Mouse (Mus musculus) limb, embryonic 14.5 days (tissue): ENCODE results near the gene Cdk19. TPM values are rescaled to one million over a fixed set of nuclear protein-coding genes. Genes with fewer than 3 reads are reported as not detected.
A peak's percentile ranks its signal among the peaks of the same experiment; 100 is the strongest.

Source experiments
- ATAC-seq: fragments of 200-750 bp; cut with Nextera tagmentation; 2 replicates; pipeline ENCODE4 v1.8.0; 2017; ENCODE audit warnings: low read depth, moderate number of reproducible peaks, moderate TSS enrichment; ENCODE audit not compliant: low FRiP score
- DNase-seq: peaks from one replicate; pipeline ENCODE4 v3.0.0-alpha.2; 2015; ENCODE audit warnings: low spot score
- H3K27ac ChIP-seq: fragments of 300-500 bp; sonication (generic); replicated peaks from 2 replicates; pipeline ENCODE4 v1.5.1; 2014; ENCODE audit warnings: low read depth, mild to moderate bottlenecking, low read length, moderate library complexity, mixed read lengths
- H3K27me3 ChIP-seq: fragments of 300-500 bp; sonication (generic); 2 replicates; pipeline ENCODE4 v1.6.1; 2014; ENCODE audit warnings: low read length, mixed read lengths; ENCODE audit not compliant: control insufficient read depth, insufficient read depth
- H3K36me3 ChIP-seq: fragments of 300-500 bp; sonication (generic); 2 replicates; pipeline ENCODE4 v1.6.1; 2014; ENCODE audit warnings: mild to moderate bottlenecking, low read length, moderate library complexity, mixed read lengths; ENCODE audit not compliant: control insufficient read depth, insufficient read depth
- H3K4me1 ChIP-seq: fragments of 300-500 bp; sonication (generic); 2 replicates; pipeline ENCODE4 v1.6.1; 2014; ENCODE audit warnings: antibody characterized with exemption, low read length, mixed read lengths; ENCODE audit not compliant: control insufficient read depth, insufficient read depth
- H3K4me2 ChIP-seq: fragments of 300-500 bp; sonication (generic); replicated peaks from 2 replicates; pipeline ENCODE4 v1.6.1; 2014; ENCODE audit warnings: low read depth, mild to moderate bottlenecking, low read length, moderate library complexity; ENCODE audit not compliant: severe bottlenecking
- H3K4me3 ChIP-seq: fragments of 300-500 bp; sonication (generic); replicated peaks from 2 replicates; pipeline ENCODE4 v1.5.1; 2014; ENCODE audit warnings: low read length
- H3K9ac ChIP-seq: fragments of 300-500 bp; sonication (generic); 2 replicates; pipeline ENCODE4 v1.6.1; 2014; ENCODE audit warnings: mild to moderate bottlenecking, low read depth, low read length, moderate library complexity; ENCODE audit not compliant: severe bottlenecking
- H3K9me3 ChIP-seq: fragments of 300-500 bp; sonication (generic); 2 replicates; pipeline ENCODE4 v1.6.1; 2016; ENCODE audit warnings: low read length; ENCODE audit not compliant: control insufficient read depth
- POLR2A ChIP-seq: fragments of 200-500 bp; IDR thresholded peaks from 2 replicates; pipeline ENCODE4 v1.8.0; 2012; ENCODE audit warnings: inconsistent platforms, mild to moderate bottlenecking, moderate library complexity, borderline replicate concordance; ENCODE audit not compliant: insufficient read depth, insufficient read length; ENCODE audit errors: extremely low read depth
- WGBS: fragments of 180-500 bp; shearing (Covaris S2); extraction: QIAGEN DNeasy Blood & Tissue Kit; methylation state at CpG from one replicate; pipeline ENCODE4 v1.1.7; 2014; 5-methylcytosine and 5-hydroxymethylcytosine counted together
- polyA plus RNA-seq, 2 experiments: library from polyadenylated mRNA; depleted of rRNA in 1 of 2; stranded (reverse) in 1 of 2; unstranded in 1 of 2; fragments of >200 nt; fragmentation: Nextera tagmentation in 1 of 2; extraction: Ambion mirVana in 1 of 2; gene quantifications; 2 replicates each; pipeline versions ENCODE4 v1.2.1 to v1.2.3; 2012 to 2014

The Cdk19 gene
- polyA plus RNA-seq, 2 experiments, result 12.2 to 13.5 TPM

DNA sequence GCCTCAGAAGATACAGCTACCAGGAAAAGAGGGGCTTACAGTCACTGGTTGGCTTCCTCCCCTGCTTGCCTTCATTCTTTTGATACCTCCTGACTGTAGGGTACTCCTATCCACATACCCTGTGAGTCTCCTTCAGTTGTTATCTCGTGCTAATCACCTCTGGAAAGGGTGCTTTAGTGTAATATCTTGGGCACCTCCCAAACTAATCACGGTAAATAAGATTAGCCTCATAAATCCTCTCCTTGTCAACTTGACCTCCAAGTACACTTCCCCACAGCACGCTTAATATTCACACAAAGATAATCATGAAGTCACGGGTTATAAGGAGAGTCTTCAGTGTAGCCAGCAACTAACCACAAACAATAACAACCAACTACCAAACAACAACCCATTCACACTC, 2.7 kb downstream of the Cdk19 start:
- Histone ChIP-seq H3K36me3 (no peaks in the 10 kb centered on the region), H3K4me2 (no peak overlapping the region), H3K4me1 (peaks cover 4% of the 10 kb centered on the region; the same call in 1 of the 2 replicates), H3K4me3 (no peak overlapping the region), H3K9me3 (no peaks in the 10 kb centered on the region), H3K27me3 (no peaks in the 10 kb centered on the region), H3K9ac (no peak overlapping the region), H3K27ac (no peak overlapping the region)
- no peak for TF ChIP-seq POLR2A
- 78% methylated on average over 4 of the region's 4 CpGs for WGBS
- ATAC-seq, result no peak
- no peak for DNase-seq

DNA sequence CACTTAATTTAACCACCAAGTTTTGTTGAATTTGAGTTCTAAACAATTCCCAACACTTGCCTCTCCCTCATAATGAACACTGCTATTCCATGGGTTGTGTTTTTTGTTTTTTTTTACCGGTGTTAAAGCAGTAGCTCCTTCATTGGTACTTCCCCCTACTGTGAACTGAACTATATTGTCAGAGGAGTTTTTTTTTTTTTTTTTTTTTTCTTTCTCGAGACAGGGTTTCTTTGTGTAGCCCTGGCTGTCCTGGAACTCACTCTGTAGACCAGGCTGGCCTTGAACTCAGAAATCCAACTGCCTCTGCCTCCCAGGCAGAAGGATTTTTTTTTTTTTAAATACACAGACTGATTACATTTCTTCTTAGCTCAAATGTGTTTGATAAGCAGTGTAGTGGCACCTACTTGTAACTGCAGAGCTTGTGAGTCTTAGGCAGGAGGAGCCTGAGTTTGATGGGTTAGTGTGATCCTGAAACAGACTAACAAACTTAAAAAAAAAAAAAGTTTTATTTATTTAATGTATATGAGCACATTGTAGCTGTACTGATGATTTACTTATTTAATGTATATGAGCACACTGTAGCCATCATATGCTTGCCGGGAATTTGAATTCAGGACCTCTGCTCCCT, 7.5 kb downstream of the Cdk19 start:
- H3K4me1 ChIP-seq, result peaks cover 11% of the 10 kb centered on the region
- no peak overlapping the region for H3K4me3 ChIP-seq
- no peaks in the 10 kb centered on the region for H3K9me3 ChIP-seq
- H3K4me2 ChIP-seq, result no peak overlapping the region
- H3K36me3 ChIP-seq, result no peaks in the 10 kb centered on the region
- DNase-seq (no peak), ATAC-seq (no peak)
- TF ChIP-seq POLR2A, result no peak
- no peak overlapping the region for H3K9ac ChIP-seq
- H3K27me3 ChIP-seq, result no peaks in the 10 kb centered on the region
- 85% methylated on average over 3 of the region's 3 CpGs for WGBS
- H3K27ac ChIP-seq, result no peak overlapping the region

DNA sequence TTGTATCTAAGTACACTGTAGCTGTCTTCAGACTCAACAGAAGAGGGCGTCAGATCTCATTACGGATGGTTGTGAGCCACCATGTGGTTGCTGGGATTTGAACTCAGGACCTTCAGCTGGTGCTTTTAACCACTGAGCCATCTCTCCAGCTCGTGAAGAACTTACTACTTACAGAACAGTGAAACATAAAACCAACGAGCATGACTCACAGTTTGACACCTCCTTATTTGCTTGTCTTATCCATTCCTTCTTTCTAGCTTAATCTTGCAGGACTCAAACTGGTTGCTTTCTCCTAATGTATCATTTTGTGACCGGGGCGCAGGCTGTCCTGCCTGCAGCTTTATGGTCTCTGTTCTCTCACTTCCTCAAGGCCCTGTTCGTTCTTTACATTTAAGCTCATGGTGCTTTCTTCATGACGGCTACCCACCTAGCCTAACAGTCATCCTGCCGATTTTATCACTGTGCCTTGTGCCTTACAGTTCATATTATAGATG, 8.1 kb downstream of the Cdk19 start:
- H3K4me3 ChIP-seq, result no peak overlapping the region
- no peaks in the 10 kb centered on the region for H3K9me3 ChIP-seq
- H3K4me2 ChIP-seq, result no peak overlapping the region
- peaks cover 11% of the 10 kb centered on the region for H3K4me1 ChIP-seq
- no peaks in the 10 kb centered on the region for H3K36me3 ChIP-seq
- TF ChIP-seq POLR2A, result no peak
- no peaks in the 10 kb centered on the region for H3K27me3 ChIP-seq
- no peak overlapping the region for H3K9ac ChIP-seq
- no peak for ATAC-seq
- no peak for DNase-seq
- 61% methylated on average over 9 of the region's 9 CpGs for WGBS
- 0 out of 2 replicates have a peak overlapping the region, but pooled peaks have one; percentile 93 for H3K27ac ChIP-seq

DNA sequence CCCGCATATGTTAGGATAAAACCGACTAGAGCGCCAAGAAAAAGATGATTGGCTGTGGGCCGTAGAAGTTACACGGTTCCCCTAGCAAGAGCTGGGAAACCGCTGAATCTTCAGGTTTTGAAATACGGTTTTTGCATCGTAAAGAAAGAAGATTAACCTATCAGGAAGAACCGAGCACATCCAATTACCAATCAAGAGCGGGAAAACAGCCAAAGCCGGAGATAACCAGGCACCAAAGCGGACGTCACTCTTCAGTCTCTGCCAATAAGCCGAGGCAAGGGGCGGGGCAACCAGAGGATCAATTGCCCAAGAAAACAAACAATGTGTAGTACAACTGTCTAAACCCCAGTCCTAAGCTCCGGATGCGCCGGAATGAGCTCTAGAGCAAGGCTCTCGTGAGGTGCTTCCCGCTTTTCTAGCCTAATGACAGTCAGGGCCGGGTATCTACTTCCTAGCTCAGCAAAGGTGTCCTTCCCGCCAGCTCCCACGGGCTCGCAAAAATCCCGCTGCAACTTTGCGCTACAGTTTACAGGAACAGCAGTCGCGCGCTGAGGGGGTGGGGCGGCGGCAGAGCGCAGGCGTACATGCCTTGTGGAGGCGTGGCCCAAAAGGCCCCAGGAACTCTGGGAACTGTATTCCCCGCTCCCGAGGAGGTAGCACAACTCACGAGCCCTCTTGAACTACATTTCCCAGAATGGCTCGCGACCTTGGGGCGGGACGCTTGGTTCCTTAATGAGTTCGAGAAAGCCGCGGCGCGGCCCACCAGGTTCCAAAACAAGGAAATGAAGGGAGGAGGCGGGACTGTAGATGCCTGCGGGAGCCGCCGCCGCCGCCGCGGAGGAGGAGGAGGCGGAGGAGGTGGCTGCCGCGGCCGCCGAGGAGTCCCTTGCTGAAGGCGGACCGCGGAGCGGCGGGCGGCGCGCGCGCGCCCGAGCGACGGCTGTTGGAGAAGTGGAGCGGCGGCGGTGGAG, 9.5 kb downstream of the Cdk19 start:
- Histone ChIP-seq H3K4me3 (peak overlapping the region; percentile 78), H3K4me2 (peak overlapping the region; percentile 60)
- WGBS, result under 1% methylated on average over 66 of the region's 76 CpGs

DNA sequence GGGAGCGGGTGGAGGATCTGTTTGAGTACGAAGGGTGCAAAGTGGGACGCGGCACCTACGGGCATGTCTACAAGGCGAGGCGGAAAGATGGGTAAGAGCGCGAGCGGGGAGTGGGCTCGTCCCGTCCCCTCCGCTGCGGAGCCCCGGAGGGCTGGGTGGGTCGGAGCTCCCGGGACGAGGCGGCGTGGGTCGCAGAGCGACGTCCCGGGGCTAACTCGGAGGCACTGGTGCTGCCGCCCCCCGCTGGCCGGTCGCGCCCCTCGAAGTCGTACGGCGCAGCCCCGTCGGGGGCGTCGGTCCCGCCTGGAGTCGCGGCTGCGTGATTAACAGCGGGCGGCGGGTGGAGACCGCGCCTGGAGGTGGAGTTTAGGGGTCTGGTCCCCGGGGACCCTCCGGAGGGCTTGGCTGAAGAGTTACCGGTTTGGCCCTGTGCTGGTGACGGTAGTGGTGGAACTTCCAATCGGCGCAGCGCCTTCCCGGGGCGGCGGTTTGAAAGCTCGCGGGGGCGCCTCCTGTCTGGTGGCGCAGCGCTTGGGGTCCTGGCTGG, 10.3 kb downstream of the Cdk19 start:
- peak; percentile 82 for DNase-seq
- Histone ChIP-seq H3K36me3 (no peaks in the 10 kb centered on the region), H3K27me3 (no peaks in the 10 kb centered on the region), H3K4me1 (peaks cover 11% of the 10 kb centered on the region), H3K27ac (peak overlapping the region; percentile 93), H3K4me3 (peak overlapping the region; percentile 78), H3K4me2 (peak overlapping the region; percentile 60), H3K9ac (peak overlapping the region; percentile 83), H3K9me3 (no peaks in the 10 kb centered on the region)
- TF ChIP-seq POLR2A, result no peak
- peak; percentile 23 for ATAC-seq
- WGBS, result 1% methylated on average over 21 of the region's 62 CpGs

More for the DNA sequence above, 9.5 kb downstream of the Cdk19 start:
- H3K27me3 ChIP-seq, result no peaks in the 10 kb centered on the region
- peak overlapping the region; percentile 93 for H3K27ac ChIP-seq
- H3K4me1 ChIP-seq, result peaks cover 11% of the 10 kb centered on the region
- ATAC-seq (peak; percentile 97), DNase-seq (peak; percentile 100)
- no peaks in the 10 kb centered on the region for H3K9me3 ChIP-seq
- H3K9ac ChIP-seq, result peak overlapping the region; percentile 83
- no peaks in the 10 kb centered on the region for H3K36me3 ChIP-seq
- TF ChIP-seq POLR2A, result no peak
